Mouse (Mus musculus) CH12.LX (cell line): ENCODE results near the gene Col17a1. TPM values are rescaled to one million over a fixed set of nuclear protein-coding genes. Genes with fewer than 3 reads are reported as not detected.

Experiments used
- DNase-seq: peaks from one replicate; pipeline ENCODE4 v3.0.0-alpha.2; 2013; ENCODE audit errors: extremely low read depth
- H3K27ac ChIP-seq: 2 replicates; pipeline ENCODE4 v1.5.1; 2012; ENCODE audit warnings: low read depth, mild to moderate bottlenecking, control low read depth, moderate library complexity; ENCODE audit not compliant: insufficient read depth
- H3K27me3 ChIP-seq: replicated peaks from 2 replicates; pipeline ENCODE3; 2012; ENCODE audit warnings: inconsistent platforms
- H3K36me3 ChIP-seq, 2 experiments: replicated peaks in 1 of 2; 2 replicates each; pipeline versions ENCODE3 to v1.6.1; 2012; ENCODE audit warnings: inconsistent platforms in 1 of 2, low read length in 1 of 2, mild to moderate bottlenecking in 1 of 2, mixed read lengths in 1 of 2, moderate library complexity in 1 of 2; ENCODE audit not compliant: control insufficient read depth in 1 of 2, insufficient read depth in 1 of 2
- H3K4me1 ChIP-seq, 2 experiments: 2 replicates each; pipeline ENCODE4 v1.6.1; 2012; ENCODE audit warnings: inconsistent platforms in 1 of 2, moderate library complexity in 1 of 2; ENCODE audit not compliant: insufficient read depth in 2 of 2, control insufficient read depth in 1 of 2
- H3K4me2 ChIP-seq: 2 replicates; pipeline ENCODE4 v1.6.1; 2012; ENCODE audit warnings: low read depth, mild to moderate bottlenecking, control low read depth; ENCODE audit not compliant: poor library complexity, insufficient read depth, severe bottlenecking
- H3K4me3 ChIP-seq, 3 experiments: fragments of 150-350 bp in 1 of 3; sonication (generic) in 1 of 3; replicated peaks in 1 of 3; 2 replicates each; pipeline versions ENCODE3 to v1.5.1; 2011 to 2012; ENCODE audit warnings: low read depth in 2 of 3, low read length in 2 of 3, mild to moderate bottlenecking in 2 of 3, moderate library complexity in 2 of 3, control low read depth in 1 of 3, improper control_type of control experiment in 1 of 3, inconsistent platforms in 1 of 3, mixed read lengths in 1 of 3; ENCODE audit not compliant: poor library complexity in 1 of 3
- H3K79me2 ChIP-seq: replicated peaks from 2 replicates; pipeline ENCODE4 v1.6.1; 2012; ENCODE audit warnings: mild to moderate bottlenecking, moderate library complexity; ENCODE audit not compliant: control insufficient read depth, poor library complexity, insufficient read depth, severe bottlenecking; ENCODE audit errors: extremely low read depth
- H3K9ac ChIP-seq: 2 replicates; pipeline ENCODE4 v1.6.1; 2012; ENCODE audit warnings: low read depth, mild to moderate bottlenecking, control low read depth, moderate library complexity; ENCODE audit not compliant: insufficient read depth
- H3K9me3 ChIP-seq: replicated peaks from 2 replicates; pipeline ENCODE3; 2012; ENCODE audit warnings: low read length, inconsistent platforms, mixed read lengths
- CHD1 ChIP-seq: IDR thresholded peaks from 2 replicates; pipeline ENCODE4 v1.6.1; 2012; ENCODE audit warnings: low read depth, low read length, improper control_type of control experiment, inconsistent platforms
- CTCF ChIP-seq, 2 experiments: IDR thresholded peaks in 1 of 2; conservative IDR thresholded peaks in 1 of 2; 2 replicates each; pipeline ENCODE4 v1.5.1; 2011 to 2012; ENCODE audit warnings: low read depth in 2 of 2, low read length in 2 of 2, improper control_type of control experiment in 1 of 2, inconsistent platforms in 1 of 2, mild to moderate bottlenecking in 1 of 2, moderate library complexity in 1 of 2
- ELF1 ChIP-seq: IDR thresholded peaks from 2 replicates; pipeline ENCODE4 v1.6.1; 2014; ENCODE audit warnings: low read depth, mild to moderate bottlenecking, inconsistent platforms, low read length, improper control_type of control experiment
- EP300 ChIP-seq: IDR thresholded peaks from 2 replicates; pipeline ENCODE4 v1.6.1; 2011; ENCODE audit warnings: low read length, improper control_type of control experiment
- JUN ChIP-seq: IDR thresholded peaks from 2 replicates; pipeline ENCODE4 v1.6.1; 2011; ENCODE audit warnings: low read depth, mild to moderate bottlenecking, low read length, improper control_type of control experiment, moderate library complexity; ENCODE audit not compliant: insufficient read depth
- JUND ChIP-seq: conservative IDR thresholded peaks from 2 replicates; pipeline ENCODE4 v1.6.1; 2011; ENCODE audit warnings: low read depth, low read length, improper control_type of control experiment
- MAFK ChIP-seq: IDR thresholded peaks from 2 replicates; pipeline ENCODE4 v1.6.1; 2011; ENCODE audit warnings: low read length, improper control_type of control experiment; ENCODE audit not compliant: insufficient replicate concordance
- MAX ChIP-seq: IDR thresholded peaks from 2 replicates; pipeline ENCODE4 v1.6.1; 2011; ENCODE audit warnings: low read length, improper control_type of control experiment
- MAZ ChIP-seq: IDR thresholded peaks from 2 replicates; pipeline ENCODE4 v1.6.1; 2012; ENCODE audit warnings: low read depth, mild to moderate bottlenecking, inconsistent platforms, low read length, improper control_type of control experiment, moderate library complexity
- MYC ChIP-seq: IDR thresholded peaks from 2 replicates; pipeline ENCODE4 v1.6.1; 2011; ENCODE audit warnings: low read depth, mild to moderate bottlenecking, improper control_type of control experiment, low read length
- NRF1 ChIP-seq: IDR thresholded peaks from 2 replicates; pipeline ENCODE4 v1.6.1; 2014; ENCODE audit warnings: low read depth, mild to moderate bottlenecking, inconsistent platforms, low read length, improper control_type of control experiment, moderate library complexity
- PAX5 ChIP-seq: IDR thresholded peaks from 2 replicates; pipeline ENCODE4 v1.6.1; 2012; ENCODE audit warnings: low read length, inconsistent platforms, mixed read lengths
- POLR2AphosphoS2 ChIP-seq: IDR thresholded peaks from 2 replicates; pipeline ENCODE4 v1.6.1; 2011; ENCODE audit warnings: low read depth, low read length, improper control_type of control experiment
- RAD21 ChIP-seq: IDR thresholded peaks from 2 replicates; pipeline ENCODE4 v1.6.1; 2011; ENCODE audit warnings: low read depth, mild to moderate bottlenecking, low read length, improper control_type of control experiment, moderate library complexity
- SMC3 ChIP-seq: IDR thresholded peaks from 2 replicates; pipeline ENCODE4 v1.6.1; 2011; ENCODE audit warnings: low read depth, low read length, improper control_type of control experiment
- TBP ChIP-seq: conservative IDR thresholded peaks from 2 replicates; pipeline ENCODE4 v1.6.1; 2011; ENCODE audit warnings: low read depth, low read length, improper control_type of control experiment
- TCF12 ChIP-seq: IDR thresholded peaks from 2 replicates; pipeline ENCODE4 v1.6.1; 2014; ENCODE audit warnings: low read depth, mild to moderate bottlenecking, inconsistent platforms, low read length, improper control_type of control experiment
- USF1 ChIP-seq: IDR thresholded peaks from 2 replicates; pipeline ENCODE4 v1.6.1; 2014; ENCODE audit warnings: low read depth, mild to moderate bottlenecking, inconsistent platforms, low read length, improper control_type of control experiment
- ZKSCAN1 ChIP-seq: IDR thresholded peaks from 2 replicates; pipeline ENCODE4 v1.6.1; 2012; ENCODE audit warnings: low read depth, inconsistent platforms, low read length, improper control_type of control experiment, borderline replicate concordance
- ZMIZ1 ChIP-seq: IDR thresholded peaks from 2 replicates; pipeline ENCODE4 v1.6.1; 2012; ENCODE audit warnings: low read depth, mild to moderate bottlenecking, inconsistent platforms, low read length, improper control_type of control experiment
- ZNF384 ChIP-seq: IDR thresholded peaks from 2 replicates; pipeline ENCODE4 v1.6.1; 2012; ENCODE audit warnings: low read depth, low read length, improper control_type of control experiment, inconsistent platforms
- dilution Hi-C: fragments of 300-500 bp; cut with MboI; formaldehyde crosslinking; loops from 2 replicates; pipeline ENCODE4 v1.14.3; 2020; ENCODE audit warnings: low sequenced_read_pairs; ENCODE audit not compliant: extremely low pct_unique_long_range_greater_than_20kb, extremely low pct_ligation_motif_present
- in situ Hi-C: fragments of 300-500 bp; cut with MboI; formaldehyde crosslinking; loops from 3 replicates; pipeline ENCODE4 v1.14.3; 2019; ENCODE audit warnings: low sequenced_read_pairs, low pct_ligation_motif_present, low pct_unique_long_range_greater_than_20kb, mixed read lengths
- polyA plus RNA-seq: library from polyadenylated mRNA; unstranded; fragments of >175 nt; gene quantifications from 2 replicates; pipeline ENCODE4 v1.2.1, GENCODE M21; 2012; ENCODE audit warnings: low read depth; ENCODE audit not compliant: insufficient read length
- total RNA-seq, 2 experiments: library from RNA; depleted of rRNA; stranded (reverse); fragments of 300-350 nt in 1 of 2; fragments of >200 nt in 1 of 2; gene quantifications; 2 replicates each; pipeline ENCODE4 v1.2.3; 2012 to 2014

The Col17a1 gene
- total and polyA plus RNA-seq, 3 experiments: 0.34 to 0.59 (median 0.42) TPM

- Histone ChIP-seq H3K9me3 (no peaks in the 10 kb centered on the region), H3K4me3 (no peak overlapping the region), H3K27me3 (no peaks in the 10 kb centered on the region), H3K9ac (no peak overlapping the region), H3K79me2 (no peaks in the 10 kb centered on the region), H3K4me2 (no peak overlapping the region), H3K36me3 (no peaks in the 10 kb centered on the region), H3K4me1 (peaks cover 6 to 10% of the 10 kb centered on the region in 2 experiments; a peak in 3 of 4 replicates), H3K27ac (no peak overlapping the region)
- TF ChIP-seq TBP: no peak
- TF ChIP-seq USF1: no peak
- TF ChIP-seq ZMIZ1: no peak
- no peak for TF ChIP-seq EP300
- no peak for TF ChIP-seq JUND
- no peak for TF ChIP-seq RAD21
- TF ChIP-seq SMC3: no peak
- no peak for TF ChIP-seq MAFK
- no peak for TF ChIP-seq NRF1
- TF ChIP-seq MAZ: no peak
- no peak for TF ChIP-seq POLR2AphosphoS2
- TF ChIP-seq MAX: no peak
- TF ChIP-seq ZNF384: no peak
- DNase-seq: no peak
- in situ Hi-C loops: loop anchor here (10.0 kb wide), 1 partner anchor 50 kb away; no protein-coding TSS in a partner anchor
- dilution Hi-C loops: no loop called here
Measured at GRCm38 (mm10) chr19:47724903-47725302, 33.0 kb upstream of the Col17a1 start.

- no peak for DNase-seq
- Histone ChIP-seq H3K27ac (no peak overlapping the region), H3K36me3 (no peaks in the 10 kb centered on the region), H3K4me2 (no peak overlapping the region), H3K9ac (no peak overlapping the region), H3K27me3 (peaks cover 1% of the 10 kb centered on the region), H3K9me3 (no peaks in the 10 kb centered on the region), H3K4me3 (no peak overlapping the region), H3K4me1 (peaks cover 3% of the 10 kb centered on the region in 2 experiments; a peak in 1 of 4 replicates), H3K79me2 (no peaks in the 10 kb centered on the region)
- in situ Hi-C loops (loop anchor here (10.0 kb wide), 1 partner anchor 48 kb away; no protein-coding TSS in a partner anchor), dilution Hi-C loops (no loop called here)
- no peak for TF ChIP-seq MAX
- TF ChIP-seq ELF1: no peak
- no peak for TF ChIP-seq USF1
- TF ChIP-seq TCF12: no peak
- TF ChIP-seq MYC: no peak
- no peak for TF ChIP-seq CHD1
- no peak for TF ChIP-seq EP300
- TF ChIP-seq CTCF (conservative IDR thresholded peaks at IDR 0.05 in 1 of 2, IDR thresholded peaks at IDR 0.05 in 1 of 2; ENCODE audit: low read depth in 2 of 2, low read length in 2 of 2): no peak
- TF ChIP-seq ZKSCAN1: no peak
- TF ChIP-seq PAX5: no peak
- no peak for TF ChIP-seq MAFK
- TF ChIP-seq JUN: no peak
Measured at GRCm38 (mm10) chr19:47722471-47722870, 30.6 kb upstream of the Col17a1 start.
